Mouse (Mus musculus) T-helper 2 cell (primary cell): ENCODE data around the gene Sgip1.

Experiments
- in situ Hi-C: fragments of 300-600 bp; cut with MboI, MseI; formaldehyde crosslinking; loops from one replicate; pipeline ENCODE4 v1.15.1; 2025; ENCODE audit warnings: high pct_unique_total_duplicates

The Sgip1 gene

GRCm38 (mm10) chr4:102840062-102840798 lies 99.1 kb downstream of the Sgip1 start:
- in situ Hi-C loops = no loop called here

GRCm38 (mm10) chr4:102840956-102841729 lies 100.0 kb downstream of the Sgip1 start:
- in situ Hi-C loops = no loop called here

GRCm38 (mm10) chr4:102850498-102850897 lies 109.4 kb downstream of the Sgip1 start:
- in situ Hi-C loops = no loop called here

GRCm38 (mm10) chr4:102851161-102851560 lies 110.1 kb downstream of the Sgip1 start:
- in situ Hi-C loops = no loop called here

- in situ Hi-C loops = no loop called here
These were observed 111.2 kb downstream of the Sgip1 start for GRCm38 (mm10) chr4:102852290-102852689.

GRCm38 (mm10) chr4:102852808-102853207 lies 111.7 kb downstream of the Sgip1 start:
- in situ Hi-C loops = no loop called here

GRCm38 (mm10) chr4:102853330-102854022 lies 112.4 kb downstream of the Sgip1 start:
- in situ Hi-C loops = no loop called here

GRCm38 (mm10) chr4:102854928-102855892 lies 114.1 kb downstream of the Sgip1 start:
- in situ Hi-C loops = no loop called here

GRCm38 (mm10) chr4:102856086-102856485 lies 115.0 kb downstream of the Sgip1 start:
- in situ Hi-C loops = no loop called here

GRCm38 (mm10) chr4:102859259-102860194 lies 118.4 kb downstream of the Sgip1 start:
- in situ Hi-C loops = no loop called here

GRCm38 (mm10) chr4:102862751-102863710 lies 121.9 kb downstream of the Sgip1 start:
- in situ Hi-C loops = no loop called here

- in situ Hi-C loops = no loop called here
These were observed 125.4 kb downstream of the Sgip1 start for GRCm38 (mm10) chr4:102866531-102866930.

GRCm38 (mm10) chr4:102871274-102871673 lies 130.2 kb downstream of the Sgip1 start:
- in situ Hi-C loops = no loop called here

- in situ Hi-C loops = loop anchor here (25.0 kb wide), 1 partner anchor 371 kb away; no protein-coding TSS in a partner anchor
These were observed 142.0 kb downstream of the Sgip1 start for GRCm38 (mm10) chr4:102883142-102883541.

GRCm38 (mm10) chr4:102884228-102884627 lies 143.1 kb downstream of the Sgip1 start:
- in situ Hi-C loops = loop anchor here (25.0 kb wide), 1 partner anchor 372 kb away; no protein-coding TSS in a partner anchor

- in situ Hi-C loops = loop anchor here (25.0 kb wide), 1 partner anchor 374 kb away; no protein-coding TSS in a partner anchor
These were observed 145.4 kb downstream of the Sgip1 start for GRCm38 (mm10) chr4:102886459-102886858.

GRCm38 (mm10) chr4:102886902-102887301 lies 145.8 kb downstream of the Sgip1 start:
- in situ Hi-C loops = loop anchor here (25.0 kb wide), 1 partner anchor 375 kb away; no protein-coding TSS in a partner anchor
